Mouse (Mus musculus) limb, embryonic 10.5 days (tissue): ENCODE data around the gene A26c2. TPM values are rescaled to one million over a fixed set of nuclear protein-coding genes. Genes with fewer than 3 reads are reported as not detected.

Experiments used
- DNase-seq: peaks from one replicate; pipeline ENCODE4 v3.0.0-alpha.2; 2017; ENCODE audit warnings: low spot score
- H3K27ac ChIP-seq: fragments of 300-500 bp; sonication (generic); 2 replicates; pipeline ENCODE4 v1.5.1; 2016; ENCODE audit warnings: mild to moderate bottlenecking
- H3K27me3 ChIP-seq: fragments of 300-500 bp; sonication (generic); 2 replicates; pipeline ENCODE4 v1.6.1; 2016; ENCODE audit warnings: low read depth, mild to moderate bottlenecking; ENCODE audit not compliant: poor library complexity, severe bottlenecking
- H3K36me3 ChIP-seq: fragments of 300-500 bp; sonication (generic); 2 replicates; pipeline ENCODE4 v1.6.1; 2016; ENCODE audit warnings: mild to moderate bottlenecking, moderate library complexity
- H3K4me1 ChIP-seq: fragments of 300-500 bp; sonication (generic); 2 replicates; pipeline ENCODE4 v1.6.1; 2016
- H3K4me3 ChIP-seq: fragments of 300-500 bp; sonication (generic); 2 replicates; pipeline ENCODE4 v1.5.1; 2016; ENCODE audit warnings: mild to moderate bottlenecking, moderate library complexity
- H3K9me3 ChIP-seq: fragments of 300-500 bp; sonication (generic); replicated peaks from 2 replicates; pipeline ENCODE4 v1.6.1; 2016; ENCODE audit warnings: mild to moderate bottlenecking
- WGBS: fragments of 180-500 bp; shearing (Covaris S2); methylation state at CpG from one replicate; pipeline ENCODE4 v1.1.7; 2016; 5-methylcytosine and 5-hydroxymethylcytosine counted together
- polyA plus RNA-seq: library from polyadenylated mRNA; unstranded; fragments of >200 nt; fragmentation: Nextera tagmentation; extraction: Ambion mirVana; gene quantifications from 2 replicates; pipeline ENCODE4 v1.2.1, GENCODE M21; 2016

A26c2 gene
- polyA plus RNA-seq, result not detected in 2 replicates

- H3K27ac ChIP-seq, result no peak within 1 kb of the TSS
- no peaks in the 10 kb centered on the region for H3K36me3 ChIP-seq
- DNase-seq, result no peak
- H3K4me3 ChIP-seq, result no peak within 1 kb of the TSS
- WGBS, result 82% methylated on average over 7 of the region's 7 CpGs
- no peaks in the 10 kb centered on the region for H3K9me3 ChIP-seq
- H3K4me1 ChIP-seq, result no peaks in the 10 kb centered on the region
- H3K27me3 ChIP-seq, result no peaks in the 10 kb centered on the region
Measured at GRCm38 (mm10) chr7:62823573-62823972, at the start of gene A26c2. Gene A26c2 (minus strand): TSS chr7:62823673.

- DNase-seq, result no peak
- no peaks in the 10 kb centered on the region for H3K4me1 ChIP-seq
- no peak overlapping the region for H3K4me3 ChIP-seq
- H3K9me3 ChIP-seq, result no peaks in the 10 kb centered on the region; the same call in 1 of the 2 replicates
- no peaks in the 10 kb centered on the region for H3K27me3 ChIP-seq
- H3K36me3 ChIP-seq, result no peaks in the 10 kb centered on the region
- H3K27ac ChIP-seq, result no peak overlapping the region
Measured at GRCm38 (mm10) chr7:62851471-62851870, 28.0 kb upstream of the A26c2 start.
